Mouse (Mus musculus) layer of hippocampus, adult 9-10 months (tissue): ENCODE measurements around the gene Banf1.
"Not testable (repeated sequence)": the region's sequence is repeated elsewhere in the genome, so short reads cannot be mapped to it uniquely, and the experiment has no call there.

Experiments used
- DNase-seq: peaks from one replicate; pipeline ENCODE4 v3.0.0; 2022; ENCODE audit warnings: low spot score

Banf1 gene

DNA sequence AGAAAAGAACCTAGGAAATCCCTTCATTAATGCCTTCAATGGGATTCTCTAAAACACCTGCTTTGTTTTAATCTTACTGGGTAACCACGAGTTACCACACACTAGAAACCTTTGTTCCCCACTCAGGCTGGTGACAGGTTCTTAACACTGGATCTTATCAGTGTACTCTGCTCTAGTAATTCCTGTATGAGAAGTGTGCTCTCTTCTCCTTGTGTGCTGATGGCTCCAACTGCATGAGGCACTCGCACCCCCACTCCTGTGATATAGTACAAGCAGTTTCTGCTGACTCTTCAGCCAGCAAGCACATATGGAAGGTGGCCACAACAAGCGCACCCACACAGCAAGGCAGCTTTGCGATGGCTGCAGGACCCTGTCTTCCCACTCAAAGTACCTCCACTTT is 7.2 kb upstream of the Banf1 start:
- DNase-seq, result no peak

DNA sequence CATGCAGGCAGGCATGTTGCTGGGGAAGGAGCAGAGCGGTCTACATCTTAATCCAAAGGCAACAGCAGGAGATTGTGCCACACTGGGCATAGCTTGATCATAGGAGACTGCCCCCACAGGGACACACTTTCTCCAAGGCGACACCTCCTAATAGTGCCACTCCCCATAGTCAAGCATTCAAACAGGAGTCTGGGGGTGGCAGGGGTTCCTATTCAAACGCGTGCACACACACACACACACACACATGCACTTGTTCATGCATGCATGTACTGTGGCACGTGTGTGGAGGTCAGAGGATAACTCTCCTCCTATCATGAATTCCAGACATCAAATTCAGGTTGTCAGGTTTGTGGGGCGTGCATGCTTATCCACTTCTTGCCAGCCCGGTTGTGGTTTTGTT is 5.8 kb upstream of the Banf1 start:
- DNase-seq, result no peak

DNA sequence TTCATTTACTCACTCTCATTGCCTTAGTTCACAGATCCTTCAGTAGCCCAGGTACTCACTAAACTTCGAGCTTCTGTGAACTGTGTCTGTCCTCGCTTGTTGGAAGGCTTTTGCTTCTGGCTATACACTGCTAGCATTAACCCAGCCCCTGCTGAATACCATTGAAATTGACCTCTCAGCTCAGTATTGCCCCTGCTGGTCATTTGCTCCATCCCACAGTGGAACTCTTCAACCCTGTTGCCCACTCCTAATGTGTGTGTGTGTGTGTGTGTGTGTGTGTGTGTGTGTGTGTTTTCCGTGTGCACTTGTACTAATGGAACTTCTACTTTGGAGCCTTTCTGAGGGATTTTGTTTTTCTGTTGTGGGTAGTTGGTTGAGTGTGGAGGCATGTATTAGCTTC is 4.0 kb upstream of the Banf1 start:
- no peak for DNase-seq

DNA sequence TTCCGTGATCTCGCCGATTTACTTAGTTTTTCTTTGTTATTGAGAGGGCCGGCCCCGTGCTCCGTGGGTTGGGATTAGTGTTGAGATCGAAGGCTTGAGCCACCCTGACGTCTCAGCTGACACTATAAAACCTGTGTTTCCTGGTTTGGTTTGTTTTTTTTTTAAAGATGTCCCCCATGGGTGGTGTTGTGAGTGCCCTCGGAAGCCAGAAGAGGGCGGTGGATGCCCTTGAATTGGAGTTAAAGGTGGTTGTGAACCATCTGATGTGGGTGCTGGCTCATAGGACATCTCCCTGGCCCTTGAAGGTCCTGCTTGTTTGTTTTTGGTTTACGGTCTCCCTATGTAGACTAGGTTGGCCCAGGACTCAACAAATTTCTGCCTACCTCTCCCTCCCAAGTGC is 487 bp upstream of the Banf1 start:
- DNase-seq, result no peak

DNA sequence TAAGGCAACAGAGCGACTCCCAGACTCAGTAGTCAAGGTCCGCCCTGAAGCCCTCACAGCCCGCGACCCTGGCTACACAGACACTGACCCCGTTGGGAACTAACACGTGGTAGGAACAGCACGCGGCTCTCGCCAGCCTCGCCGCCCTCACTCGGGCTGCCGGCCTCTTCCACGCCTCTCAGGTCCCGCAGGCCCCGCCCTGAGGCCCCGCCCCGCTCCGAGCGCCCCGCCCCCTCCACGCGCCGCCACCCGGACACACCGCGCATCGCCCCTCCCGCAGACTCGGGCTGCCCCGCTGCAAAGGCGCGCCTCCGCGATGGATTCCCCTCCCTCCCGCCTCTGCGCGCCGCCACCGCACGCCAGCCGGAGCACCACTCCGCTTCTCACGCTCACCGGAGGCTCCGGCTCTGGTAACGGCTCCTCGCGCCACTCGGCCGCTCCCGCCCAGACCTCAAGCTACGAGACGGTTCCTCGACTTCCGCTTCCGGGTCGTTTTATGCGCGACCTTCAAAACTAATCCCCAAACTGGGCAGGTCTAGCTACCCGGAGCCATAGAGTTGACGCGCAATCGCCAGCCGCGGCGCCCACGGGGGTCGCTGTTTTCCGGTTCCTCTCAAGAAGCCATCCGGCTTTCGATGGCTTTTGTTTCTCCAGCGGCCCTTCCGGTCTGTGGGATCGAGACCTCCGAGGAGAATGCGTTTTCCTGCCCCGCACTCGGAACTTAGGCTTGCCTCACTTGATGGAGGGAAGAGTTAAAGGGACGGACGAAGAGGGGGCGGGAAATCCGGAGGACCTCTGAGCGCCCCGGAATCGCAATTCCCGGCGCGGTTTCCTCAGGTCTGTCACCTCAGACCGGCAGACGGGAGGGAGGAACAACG is 554 bp downstream of the Banf1 start, which contains the start of gene Eif1ad:
Eif1ad (plus strand) TSS at position 567 of the 878 bp plus-strand sequence.
- peak; percentile 98 for DNase-seq

DNA sequence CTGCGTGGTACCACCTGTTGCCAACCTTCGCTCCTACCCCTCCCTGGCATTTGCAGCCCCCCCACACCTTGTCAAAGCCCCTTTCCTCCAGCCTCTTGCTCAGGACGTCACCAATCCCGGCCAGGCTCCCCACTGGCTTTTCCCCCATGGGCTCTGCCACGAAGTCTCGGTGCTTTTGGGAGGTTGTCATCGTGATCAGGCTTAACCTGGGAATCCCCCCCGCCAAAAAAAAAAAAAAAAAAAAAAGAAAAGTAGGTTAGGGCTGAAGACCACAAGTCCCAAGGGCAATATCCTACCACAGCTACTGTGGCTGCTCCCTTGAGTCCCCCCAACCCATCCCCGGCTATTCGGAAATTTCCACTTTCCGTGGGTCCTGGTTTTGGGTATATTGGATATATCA is 1.2 kb downstream of the Banf1 start:
- no peak for DNase-seq

DNA sequence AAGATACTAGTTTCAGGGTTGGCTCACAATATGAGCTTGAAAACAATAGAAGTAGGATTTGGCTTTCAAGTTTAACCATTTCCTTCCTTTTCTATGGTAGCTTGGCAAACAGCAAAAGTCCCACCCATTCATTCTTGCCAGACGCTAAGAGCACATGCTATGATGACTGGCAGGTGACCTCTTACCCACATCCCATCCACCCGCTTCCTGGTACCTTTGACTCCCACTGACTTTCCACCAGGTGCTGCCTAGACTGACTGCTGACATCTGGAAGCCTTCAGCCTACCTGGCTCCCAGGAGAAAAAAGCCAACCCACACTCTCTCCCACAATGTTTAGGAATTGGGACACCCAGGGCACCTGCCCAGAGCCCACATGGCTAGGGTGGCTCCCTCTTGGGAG is 2.8 kb downstream of the Banf1 start:
- no peak for DNase-seq

DNA sequence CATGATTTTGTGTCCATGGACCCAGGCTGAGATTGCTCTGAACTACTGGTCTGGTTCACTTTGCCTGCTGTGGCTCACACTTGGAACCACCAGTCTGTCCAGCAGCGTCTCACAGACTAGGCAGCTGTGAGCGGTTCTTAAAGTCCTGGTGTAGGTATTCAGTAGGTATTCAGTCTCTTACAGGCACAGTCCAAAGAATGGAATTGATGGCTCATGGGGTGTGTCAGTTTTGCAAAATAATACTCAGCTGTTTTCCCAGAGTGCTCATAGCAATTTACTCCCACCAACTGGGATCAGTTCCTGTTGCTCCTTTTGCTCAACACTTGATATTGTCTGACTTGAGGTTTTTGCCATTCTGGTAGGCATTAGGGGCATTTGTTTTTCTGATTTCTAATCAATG is 4.8 kb downstream of the Banf1 start:
- DNase-seq, result no peak

DNA sequence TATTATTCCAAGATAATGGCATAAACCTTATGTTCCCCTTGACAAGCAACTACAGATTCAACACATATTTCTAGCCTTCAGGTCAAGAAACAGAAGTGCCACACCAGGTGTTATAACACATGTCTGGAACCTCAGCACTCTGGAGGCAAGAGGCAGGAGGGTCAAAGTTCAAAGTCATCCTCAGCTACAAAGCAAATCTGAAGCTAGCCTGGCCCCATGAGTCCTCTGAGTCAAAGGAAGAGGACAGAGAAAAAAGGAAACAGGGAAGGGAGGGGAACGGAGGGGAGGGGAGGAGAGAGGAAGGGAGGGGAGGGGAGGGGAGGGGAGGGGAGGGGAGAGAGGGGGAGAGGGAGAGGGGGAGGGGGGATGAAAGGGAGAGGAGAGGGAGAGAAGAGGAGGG is 10.9 kb downstream of the Banf1 start:
- no peak for DNase-seq

DNA sequence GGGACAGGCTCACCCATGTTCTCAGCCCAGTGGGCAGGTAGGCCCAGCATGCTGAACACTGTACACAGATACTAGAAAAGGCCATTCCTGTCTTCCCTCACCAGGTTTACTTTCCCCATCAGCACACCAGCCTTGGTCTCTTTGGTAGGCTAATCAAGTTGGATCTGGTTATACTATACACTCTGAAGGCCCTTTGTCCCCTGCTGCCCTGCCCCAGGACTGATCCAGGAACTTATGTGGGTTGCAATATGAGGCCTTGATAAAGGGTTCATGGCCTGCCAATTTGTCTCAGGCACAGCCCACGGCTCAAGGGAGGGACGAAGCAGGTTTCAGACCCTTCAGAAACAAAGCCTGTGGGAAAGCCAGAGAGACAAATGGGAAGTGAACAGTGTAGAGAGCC is 13.4 kb downstream of the Banf1 start:
- DNase-seq, result no peak

DNA sequence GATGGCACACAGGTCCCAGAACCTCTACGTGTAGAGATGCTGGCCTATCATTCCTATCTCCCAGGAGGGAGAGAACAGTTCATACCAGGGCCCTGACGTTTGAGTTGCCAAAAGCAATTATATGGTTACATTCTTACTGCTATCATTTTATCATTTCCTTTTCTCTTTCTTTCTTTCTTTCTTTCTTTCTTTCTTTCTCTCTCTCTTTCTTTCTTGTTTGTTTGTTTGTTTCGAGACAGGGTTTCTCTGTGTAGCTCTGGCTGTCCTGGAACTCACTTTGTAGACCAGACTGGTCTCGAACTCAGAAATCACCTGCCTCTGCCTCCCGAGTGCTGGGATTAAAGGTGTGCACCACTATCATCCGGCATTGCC is 17.5 kb downstream of the Banf1 start, which contains the start of gene Cst6:
Cst6 (minus strand) TSS at position 73 of the 372 bp plus-strand sequence.
- not testable (repeated sequence) for DNase-seq

DNA sequence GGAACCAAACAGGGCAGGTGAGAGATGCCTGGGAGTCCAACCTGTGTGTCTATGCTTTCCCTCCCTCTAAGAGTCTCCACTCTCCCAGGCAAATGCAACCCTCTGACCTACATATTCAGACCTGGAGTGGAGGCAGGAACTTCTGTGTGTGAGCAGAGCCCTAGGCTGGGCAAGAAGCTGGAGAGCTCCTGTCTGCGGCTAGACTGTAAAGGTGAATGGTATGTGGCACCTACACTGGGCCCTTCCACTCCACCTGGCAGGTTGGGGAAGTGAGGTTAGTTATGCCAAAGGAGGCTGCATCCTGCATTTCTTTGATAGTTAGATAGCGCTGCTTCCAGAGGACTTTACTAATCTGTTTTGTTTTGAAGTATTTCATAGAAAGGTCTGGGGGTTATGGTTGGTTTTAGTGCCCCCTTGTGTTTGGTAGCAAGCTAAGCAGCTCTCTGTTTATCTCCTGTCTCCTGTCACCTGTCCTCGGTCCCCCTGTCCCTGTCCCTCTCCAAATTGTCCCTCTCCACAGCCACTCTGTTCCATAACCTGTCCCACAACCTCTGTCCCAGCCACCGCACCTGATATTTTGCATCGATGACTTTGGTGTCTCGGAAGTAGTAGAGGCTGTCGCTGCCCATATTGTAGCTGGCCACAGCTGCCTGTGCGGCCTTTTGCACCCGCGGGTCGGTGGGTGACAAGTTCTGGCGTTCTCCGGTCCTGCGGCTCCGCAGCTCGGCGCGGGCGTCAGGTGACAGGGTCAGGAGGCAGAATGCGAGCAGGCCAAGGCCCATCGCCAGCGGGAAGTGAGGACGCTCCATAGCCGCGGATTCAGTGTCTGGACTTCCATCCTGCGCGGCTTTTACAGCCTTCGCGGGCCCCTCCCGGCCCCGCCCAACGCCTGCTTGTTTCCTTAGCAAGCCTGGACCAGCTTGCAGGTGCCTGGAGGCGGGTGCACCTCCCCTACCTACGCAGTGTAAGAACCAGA is 18.2 kb downstream of the Banf1 start:
- no peak for DNase-seq

DNA sequence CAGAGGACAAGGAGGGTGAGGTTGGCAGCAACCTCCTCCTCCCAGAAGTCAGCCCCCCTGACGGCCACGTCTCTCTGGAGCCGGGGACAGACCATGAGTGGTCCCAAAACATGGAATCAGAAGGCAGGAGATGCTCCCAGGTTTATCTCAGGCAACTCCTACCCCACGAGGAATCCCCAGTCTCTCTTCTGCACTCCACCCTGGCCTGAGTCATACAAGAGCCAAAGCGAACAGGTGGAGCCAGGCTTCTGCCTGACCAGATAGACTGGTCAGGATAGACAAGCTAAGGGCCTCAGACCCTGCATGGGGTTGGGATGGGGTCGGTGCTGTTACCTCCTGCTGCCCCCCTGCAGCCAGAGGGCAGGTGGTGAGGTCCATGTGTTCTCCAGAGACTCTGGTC is 18.9 kb downstream of the Banf1 start:
- DNase-seq, result no peak

DNA sequence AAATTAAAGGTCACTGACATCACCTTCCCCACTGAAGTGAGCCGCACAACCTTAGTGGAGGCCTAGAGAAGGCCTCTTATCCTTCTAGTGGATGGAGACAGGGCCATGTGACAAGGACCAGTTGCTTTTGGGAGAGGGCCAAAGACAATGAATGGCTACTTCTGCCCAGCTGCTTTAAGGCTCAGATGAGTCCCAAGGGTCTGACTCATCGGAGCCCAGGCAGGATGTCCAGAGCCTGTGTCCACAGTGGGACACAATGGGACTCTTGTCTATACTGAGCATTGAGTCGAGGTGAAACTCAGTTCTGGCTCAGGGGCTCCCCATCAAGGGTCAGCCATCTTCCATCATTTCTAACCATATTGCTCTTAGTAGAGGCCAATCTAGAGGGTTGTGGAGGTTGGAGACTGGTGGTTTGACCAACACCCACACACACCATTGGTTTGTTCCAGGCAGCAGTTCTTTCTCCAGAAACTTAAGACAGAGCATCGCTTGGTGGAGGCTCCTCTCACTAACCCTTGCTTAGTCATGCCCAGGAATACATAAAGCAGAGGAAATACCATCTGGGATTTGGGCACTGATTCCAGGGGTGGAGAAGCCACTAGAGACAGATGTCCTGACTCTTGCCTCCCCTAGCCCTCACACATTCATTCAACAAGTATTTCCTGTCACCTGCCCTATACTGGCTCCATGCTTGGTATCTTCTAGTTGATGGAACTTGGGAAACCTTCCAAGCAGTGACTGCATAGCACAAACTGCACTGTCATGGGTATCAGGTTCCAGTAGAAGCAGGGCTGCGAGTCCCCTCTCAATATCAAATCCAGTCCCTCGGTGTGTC is 21.5 kb downstream of the Banf1 start:
- no peak for DNase-seq

DNA sequence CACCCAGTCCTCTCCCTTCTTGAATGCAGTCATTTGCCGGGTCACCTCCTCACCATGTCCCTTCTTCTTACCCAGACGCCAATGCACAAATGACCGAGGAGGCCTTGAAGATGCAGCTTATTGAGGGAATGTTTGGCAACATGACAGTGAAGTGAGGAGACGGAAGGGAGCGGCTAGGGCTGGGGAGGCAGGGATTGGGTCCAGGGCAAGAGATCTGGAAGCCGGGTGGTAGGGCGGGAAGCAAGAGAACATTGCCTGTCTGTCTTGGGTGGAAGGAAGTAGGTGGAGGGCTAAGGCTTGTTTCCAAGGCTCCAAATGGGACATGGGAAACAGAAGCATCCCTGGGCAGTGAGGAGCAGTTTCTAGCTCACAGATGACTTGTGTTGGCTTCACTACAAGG is 25.6 kb downstream of the Banf1 start:
- DNase-seq, result no peak

DNA sequence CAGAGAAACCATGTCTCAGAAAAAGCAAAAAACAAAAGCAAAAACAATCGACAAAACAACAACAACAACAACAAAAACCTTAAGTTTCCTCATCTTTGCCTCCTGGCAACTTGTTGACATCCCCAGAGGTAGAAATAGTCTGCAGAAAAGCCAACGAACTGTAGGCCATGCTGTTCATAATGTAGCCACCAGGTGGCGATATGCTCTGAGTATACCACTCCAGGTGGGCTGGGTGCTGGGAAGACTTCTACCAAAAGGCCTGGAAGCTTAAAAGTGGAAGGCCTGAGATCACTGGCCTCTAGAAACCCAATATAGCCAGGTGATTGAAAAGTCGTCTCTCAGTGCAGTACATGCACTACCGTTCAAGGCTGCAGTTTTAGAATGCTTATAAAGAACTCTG is 29.0 kb downstream of the Banf1 start:
- DNase-seq, result peak; percentile 67

DNA sequence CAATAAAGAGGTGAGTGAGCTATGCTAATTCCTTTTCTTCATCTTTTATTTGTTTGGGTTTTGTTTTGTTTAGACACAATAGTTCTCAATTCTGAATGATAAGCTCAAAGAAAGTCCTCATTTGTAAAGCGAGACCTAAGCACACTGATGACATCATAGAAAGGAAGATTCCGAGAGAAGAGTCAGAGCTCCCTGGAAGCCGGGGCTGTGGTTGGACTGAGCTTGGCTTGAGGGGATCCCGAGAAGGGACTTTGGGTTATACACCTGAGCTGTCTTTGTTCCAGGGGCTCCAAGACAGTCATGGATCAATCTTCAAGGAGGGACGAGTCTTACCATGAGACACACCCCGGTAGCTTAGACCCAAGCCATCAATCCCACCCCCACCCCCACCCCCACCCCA is 31.5 kb downstream of the Banf1 start, which contains the start of gene Catsper1:
Catsper1 (plus strand) TSS at position 301 of the 400 bp plus-strand sequence.
- no peak for DNase-seq

DNA sequence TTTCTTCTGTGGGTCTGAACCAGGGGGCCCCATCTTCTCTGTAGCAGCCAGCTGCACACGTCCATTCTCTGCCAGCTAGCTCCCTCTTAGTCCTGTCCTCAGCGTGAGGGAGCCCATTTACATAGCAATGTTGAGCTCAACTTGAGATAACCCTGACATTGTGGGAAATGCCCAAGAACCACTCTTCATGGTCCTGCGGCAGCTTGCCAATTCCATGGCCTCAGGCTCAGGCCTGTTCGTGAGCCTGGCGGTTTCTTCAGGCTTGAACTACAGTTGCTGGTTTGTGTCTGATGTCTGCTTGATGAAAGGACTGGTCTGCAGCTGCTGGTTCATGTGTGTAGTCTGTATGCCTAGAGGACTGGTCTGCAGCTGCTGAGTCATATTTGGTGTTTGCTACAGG is 32.2 kb downstream of the Banf1 start:
- no peak for DNase-seq

DNA sequence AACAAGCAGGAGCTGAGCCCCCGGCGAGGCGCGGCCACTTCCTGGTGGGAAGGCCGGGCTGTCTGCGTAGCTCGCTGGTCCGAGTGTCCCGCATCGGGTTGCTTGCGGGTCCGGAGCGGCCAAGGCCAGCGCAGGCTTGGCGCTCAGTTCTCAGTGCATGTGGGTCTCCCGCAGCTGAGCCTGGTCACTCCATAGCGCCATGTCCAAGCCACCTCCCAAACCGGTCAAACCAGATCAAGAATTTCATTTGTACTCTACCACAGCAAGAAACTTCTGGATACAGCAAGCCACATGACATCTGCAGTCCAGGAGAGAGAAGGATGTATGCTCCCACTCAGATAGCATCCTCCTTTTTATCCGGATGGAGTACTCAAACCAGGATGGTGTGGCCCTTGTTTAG is 39.0 kb downstream of the Banf1 start:
- no peak for DNase-seq

DNA sequence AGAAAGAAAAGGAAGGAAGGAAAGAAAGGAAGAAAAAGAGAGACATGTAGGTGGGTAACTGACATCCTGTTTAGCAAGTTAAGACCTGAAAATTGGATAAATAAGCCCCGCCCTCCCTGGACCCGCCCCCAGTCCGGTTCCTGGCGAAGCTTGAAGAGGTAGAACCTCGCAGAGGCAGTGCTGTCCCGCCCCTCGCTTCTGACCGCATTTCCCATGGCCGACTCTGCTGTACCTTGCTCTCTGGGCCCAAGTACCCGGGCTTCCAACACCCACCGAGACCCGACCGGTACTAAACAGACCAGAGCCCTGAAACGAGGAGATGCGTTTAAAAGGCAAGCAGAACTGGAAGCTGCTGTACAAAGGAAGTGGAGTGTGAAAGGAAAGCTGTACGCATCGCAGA is 43.2 kb downstream of the Banf1 start:
- DNase-seq, result no peak
